Mouse (Mus musculus) G1E (cell line): ENCODE data around the gene Mypn. TPM values are rescaled to one million over a fixed set of nuclear protein-coding genes. Genes with fewer than 3 reads are reported as not detected.

Experiments used
- ATAC-seq: 2 replicates; pipeline ENCODE4 v1.8.0; 2016; ENCODE audit warnings: mild to moderate bottlenecking; ENCODE audit not compliant: insufficient number of reproducible peaks, poor library complexity, low FRiP score, severe bottlenecking; ENCODE audit errors: extremely low read depth
- DNase-seq: peaks from one replicate; pipeline ENCODE4 v3.0.0; 2012; ENCODE audit warnings: low spot score
- H3K27me3 ChIP-seq: 2 replicates; pipeline ENCODE4 v1.6.1; 2012; ENCODE audit warnings: mild to moderate bottlenecking, low read length, inconsistent platforms; ENCODE audit not compliant: insufficient read depth
- H3K36me3 ChIP-seq: replicated peaks from 2 replicates; pipeline ENCODE3; 2012; ENCODE audit warnings: mild to moderate bottlenecking, inconsistent platforms
- H3K4me1 ChIP-seq: 2 replicates; pipeline ENCODE4 v1.6.1; 2012; ENCODE audit warnings: low read depth, low read length, inconsistent platforms, mixed read lengths; ENCODE audit not compliant: insufficient read depth
- H3K4me3 ChIP-seq: 2 replicates; pipeline ENCODE4 v1.5.1; 2012; ENCODE audit warnings: low read depth, mild to moderate bottlenecking, inconsistent platforms, low read length, moderate library complexity, mixed read lengths
- H3K9me3 ChIP-seq: replicated peaks from 2 replicates; pipeline ENCODE4 v1.6.1; 2012; ENCODE audit warnings: inconsistent platforms
- CTCF ChIP-seq: IDR thresholded peaks from 2 replicates; pipeline ENCODE4 v1.5.1; 2012; ENCODE audit warnings: low read depth, low read length, inconsistent platforms, mixed read lengths
- GATA1 ChIP-seq: IDR thresholded peaks from 2 replicates; pipeline ENCODE4 v1.6.1; 2012; ENCODE audit warnings: borderline replicate concordance, low read length, inconsistent platforms, mixed read lengths
- GATA2 ChIP-seq: IDR thresholded peaks from 2 replicates; pipeline ENCODE4 v1.6.1; 2012; ENCODE audit warnings: low read depth, low read length, inconsistent platforms, borderline replicate concordance
- POLR2AphosphoS5 ChIP-seq: IDR thresholded peaks from 2 replicates; pipeline ENCODE4 v1.6.1; 2012; ENCODE audit warnings: low read depth, low read length, inconsistent platforms; ENCODE audit not compliant: insufficient replicate concordance
- TAL1 ChIP-seq: conservative IDR thresholded peaks from 2 replicates; pipeline ENCODE4 v1.6.1; 2012; ENCODE audit warnings: low read depth, low read length, inconsistent platforms, mixed read lengths
- polyA plus RNA-seq: library from polyadenylated mRNA; stranded (reverse); fragments of >175 nt; gene quantifications from 2 replicates; pipeline ENCODE4 v1.2.3, GENCODE M21; 2012
- total RNA-seq, 2 experiments: library from RNA; stranded (forward) in 1 of 2; stranded (reverse) in 1 of 2; fragments of 200-1000 nt in 1 of 2; fragments of >200 nt in 1 of 2; fragmentation: Nextera tagmentation in 1 of 2; gene quantifications; 2 replicates each; pipeline ENCODE4 v1.2.3; 2014 to 2017

Mypn gene
- total and polyA plus RNA-seq, 3 experiments: not detected

DNA sequence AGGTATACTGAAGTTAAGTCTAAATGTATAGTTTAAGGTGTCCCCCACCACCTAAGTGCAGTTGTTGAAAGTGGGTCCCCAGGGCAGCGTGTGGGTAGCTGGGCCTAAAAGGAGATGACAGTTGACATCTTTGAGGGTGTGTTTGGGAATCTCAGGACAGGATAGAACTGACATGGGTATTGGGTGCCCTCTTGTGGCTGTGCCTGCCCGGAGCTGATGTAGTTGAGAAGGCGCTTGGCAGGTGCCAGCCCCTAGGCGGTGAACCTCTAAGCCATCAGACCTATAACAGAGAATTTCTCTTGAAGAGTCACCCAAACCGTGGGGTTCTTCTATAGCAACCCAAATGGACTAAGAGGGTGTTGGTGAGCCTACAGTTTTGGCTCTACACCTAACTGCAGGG lies 137.8 kb downstream of the Mypn start:
- Histone ChIP-seq H3K36me3 (no peaks in the 10 kb centered on the region), H3K27me3 (peaks cover 6% of the 10 kb centered on the region; the same call in 1 of the 2 replicates), H3K9me3 (no peaks in the 10 kb centered on the region), H3K4me1 (no peaks in the 10 kb centered on the region), H3K4me3 (no peak overlapping the region)
- ATAC-seq (no peak), DNase-seq (peak; percentile 3)
- TF ChIP-seq CTCF (no peak), GATA1 (no peak), TAL1 (no peak), GATA2 (no peak), POLR2AphosphoS5 (no peak)

Other genes with a start within 250 kb of the Mypn start
- gene Rufy2, start 223.7 kb downstream of the Mypn start, total RNA-seq (2014; fragmentation: Nextera tagmentation): 4.7 and 6.5 TPM in 2 replicates
- 5.8 and 5.9 TPM in 2 replicates for gene Rufy2, start 223.7 kb downstream of the Mypn start, total RNA-seq (2017)
- 0.47 and 0.57 TPM in 2 replicates for gene Rufy2, start 223.7 kb downstream of the Mypn start, polyA plus RNA-seq
- 12.2 and 26.2 TPM in 2 replicates for gene Hnrnph3, start 179.7 kb downstream of the Mypn start, total RNA-seq (2014; fragmentation: Nextera tagmentation)
- 16.9 and 28.8 TPM in 2 replicates for gene Hnrnph3, start 179.7 kb downstream of the Mypn start, total RNA-seq (2017)
- 7.3 and 7.8 TPM in 2 replicates for gene Hnrnph3, start 179.7 kb downstream of the Mypn start, polyA plus RNA-seq
- not detected in 2 replicates for gene Pbld2, start 179.6 kb downstream of the Mypn start, total RNA-seq (2014; fragmentation: Nextera tagmentation)
- 0.23 TPM in 1 of 2 replicates, not detected in the other for gene Pbld2, start 179.6 kb downstream of the Mypn start, total RNA-seq (2017)
- gene Pbld2, start 179.6 kb downstream of the Mypn start, polyA plus RNA-seq: not detected in 2 replicates
- not detected in 2 replicates for gene Pbld1, start 143.8 kb downstream of the Mypn start, total RNA-seq (2014; fragmentation: Nextera tagmentation)
- gene Pbld1, start 143.8 kb downstream of the Mypn start, total RNA-seq (2017): 0.33 and 0.41 TPM in 2 replicates
- not detected in 2 replicates for gene Pbld1, start 143.8 kb downstream of the Mypn start, polyA plus RNA-seq
- not detected in 2 replicates for gene Atoh7, start 104.3 kb downstream of the Mypn start, total RNA-seq (2014; fragmentation: Nextera tagmentation)
- gene Atoh7, start 104.3 kb downstream of the Mypn start, total RNA-seq (2017): not detected in 2 replicates
- not detected in 2 replicates for gene Atoh7, start 104.3 kb downstream of the Mypn start, polyA plus RNA-seq
- 45.9 and 62.3 TPM in 2 replicates for gene Herc4, start 39.9 kb upstream of the Mypn start, total RNA-seq (2014; fragmentation: Nextera tagmentation)
- 32.7 and 32.9 TPM in 2 replicates for gene Herc4, start 39.9 kb upstream of the Mypn start, total RNA-seq (2017)
- 5.8 and 6.7 TPM in 2 replicates for gene Herc4, start 39.9 kb upstream of the Mypn start, polyA plus RNA-seq
- gene Sirt1, start 177.8 kb upstream of the Mypn start, total RNA-seq (2014; fragmentation: Nextera tagmentation): 27.5 and 36.9 TPM in 2 replicates
- 35.6 and 38.5 TPM in 2 replicates for gene Sirt1, start 177.8 kb upstream of the Mypn start, total RNA-seq (2017)
- 1.7 and 1.8 TPM in 2 replicates for gene Sirt1, start 177.8 kb upstream of the Mypn start, polyA plus RNA-seq
- 1.2 and 8.5 TPM in 2 replicates for gene Dnajc12, start 178.5 kb upstream of the Mypn start, total RNA-seq (2014; fragmentation: Nextera tagmentation)
- 1.7 and 1.9 TPM in 2 replicates for gene Dnajc12, start 178.5 kb upstream of the Mypn start, total RNA-seq (2017)
- gene Dnajc12, start 178.5 kb upstream of the Mypn start, polyA plus RNA-seq: 0.20 and 0.43 TPM in 2 replicates
- gene Gm7075, start 217.8 kb upstream of the Mypn start, total RNA-seq (2014; fragmentation: Nextera tagmentation): not detected in 2 replicates
- not detected in 2 replicates for gene Gm7075, start 217.8 kb upstream of the Mypn start, total RNA-seq (2017)
- not detected in 2 replicates for gene Gm7075, start 217.8 kb upstream of the Mypn start, polyA plus RNA-seq
- gene Ctnna3, start 226.1 kb upstream of the Mypn start, total RNA-seq (2014; fragmentation: Nextera tagmentation): not detected in 2 replicates
- gene Ctnna3, start 226.1 kb upstream of the Mypn start, total RNA-seq (2017): 0.12 TPM in 1 of 2 replicates, not detected in the other
- gene Ctnna3, start 226.1 kb upstream of the Mypn start, polyA plus RNA-seq: not detected in 2 replicates